Mouse (Mus musculus) thymus, adult 2 months (tissue): ENCODE measurements around the gene Tmbim6. TPM values are rescaled to one million over a fixed set of nuclear protein-coding genes. Genes with fewer than 3 reads are reported as not detected.

Source experiments
- DNase-seq: peaks from one replicate; pipeline ENCODE4 v3.0.0; 2021
- H3K27ac ChIP-seq: fragments of 200-500 bp; 2 replicates; pipeline ENCODE4 v1.5.1; 2012; ENCODE audit warnings: low read length, control low read depth; ENCODE audit not compliant: control insufficient read depth, insufficient read depth
- H3K27me3 ChIP-seq: fragments of 200-500 bp; 2 replicates; pipeline ENCODE4 v1.6.1; 2012; ENCODE audit warnings: mild to moderate bottlenecking, low read length, moderate library complexity, mixed read lengths; ENCODE audit not compliant: control insufficient read depth, insufficient read depth
- H3K36me3 ChIP-seq: fragments of 200-500 bp; 2 replicates; pipeline ENCODE4 v1.6.1; 2012; ENCODE audit warnings: mild to moderate bottlenecking, low read length, moderate library complexity; ENCODE audit not compliant: control insufficient read depth, insufficient read depth
- H3K4me1 ChIP-seq: fragments of 200-500 bp; replicated peaks from 2 replicates; pipeline ENCODE4 v1.6.1; 2012; ENCODE audit warnings: low read length; ENCODE audit not compliant: control insufficient read depth, insufficient read depth
- H3K4me3 ChIP-seq: fragments of 200-500 bp; 2 replicates; pipeline ENCODE4 v1.5.1; 2012; ENCODE audit warnings: mild to moderate bottlenecking, low read length, control low read depth, moderate library complexity; ENCODE audit not compliant: control insufficient read depth, insufficient read depth
- CTCF ChIP-seq: fragments of 200-500 bp; IDR thresholded peaks from 2 replicates; pipeline ENCODE4 v1.5.1; 2012; ENCODE audit warnings: mild to moderate bottlenecking, control low read depth, low read length, moderate library complexity, borderline replicate concordance; ENCODE audit not compliant: control insufficient read depth, poor library complexity, insufficient read depth; ENCODE audit errors: extremely low read depth
- POLR2A ChIP-seq: fragments of 200-500 bp; IDR thresholded peaks from 2 replicates; pipeline ENCODE4 v1.6.1; 2012; ENCODE audit warnings: mild to moderate bottlenecking, low read length, control low read depth, moderate library complexity; ENCODE audit not compliant: control insufficient read depth, poor library complexity, insufficient read depth; ENCODE audit errors: extremely low read depth
- WGBS: fragments of 180-500 bp; shearing (Covaris S2); methylation state at CpG from one replicate; pipeline ENCODE4 v1.1.7; 2018; 5-methylcytosine and 5-hydroxymethylcytosine counted together
- polyA plus RNA-seq: library from polyadenylated mRNA; depleted of rRNA; stranded (reverse); fragments of >200 nt; gene quantifications from 2 replicates; pipeline ENCODE4 v1.2.3, GENCODE M21; 2012

Gene Tmbim6
- polyA plus RNA-seq, 1 experiment = 818 TPM

DNA sequence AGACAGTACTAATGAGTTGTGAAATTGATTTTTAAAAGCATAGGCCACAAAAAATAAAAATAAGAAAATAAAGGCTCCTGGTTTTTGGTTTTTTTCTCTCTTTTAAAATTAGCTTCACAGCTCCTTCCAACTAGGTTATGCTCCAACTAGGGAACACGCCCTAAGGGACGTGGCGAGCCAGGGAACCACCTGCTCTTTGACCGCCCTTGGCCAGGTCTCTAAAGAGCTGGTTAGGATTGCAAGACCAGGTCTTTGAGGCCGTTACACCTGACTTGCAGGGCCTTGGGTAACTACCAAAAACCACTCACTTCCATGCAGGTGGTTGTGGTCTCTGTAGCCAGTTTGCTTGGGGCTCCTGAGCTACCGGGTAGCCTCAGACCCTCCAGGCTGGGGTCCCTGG is 707 bp upstream of the Tmbim6 start:
- no peak overlapping the region for H3K27ac ChIP-seq
- 35% methylated on average over 6 of the region's 6 CpGs for whole genome bisulfite sequencing
- TF ChIP-seq POLR2A (no peak), CTCF (no peak)
- H3K36me3 ChIP-seq = no peaks in the 10 kb centered on the region
- no peak for DNase-seq
- H3K4me1 ChIP-seq = peaks cover 23% of the 10 kb centered on the region
- H3K27me3 ChIP-seq = no peaks in the 10 kb centered on the region
- H3K4me3 ChIP-seq = no peak overlapping the region

DNA sequence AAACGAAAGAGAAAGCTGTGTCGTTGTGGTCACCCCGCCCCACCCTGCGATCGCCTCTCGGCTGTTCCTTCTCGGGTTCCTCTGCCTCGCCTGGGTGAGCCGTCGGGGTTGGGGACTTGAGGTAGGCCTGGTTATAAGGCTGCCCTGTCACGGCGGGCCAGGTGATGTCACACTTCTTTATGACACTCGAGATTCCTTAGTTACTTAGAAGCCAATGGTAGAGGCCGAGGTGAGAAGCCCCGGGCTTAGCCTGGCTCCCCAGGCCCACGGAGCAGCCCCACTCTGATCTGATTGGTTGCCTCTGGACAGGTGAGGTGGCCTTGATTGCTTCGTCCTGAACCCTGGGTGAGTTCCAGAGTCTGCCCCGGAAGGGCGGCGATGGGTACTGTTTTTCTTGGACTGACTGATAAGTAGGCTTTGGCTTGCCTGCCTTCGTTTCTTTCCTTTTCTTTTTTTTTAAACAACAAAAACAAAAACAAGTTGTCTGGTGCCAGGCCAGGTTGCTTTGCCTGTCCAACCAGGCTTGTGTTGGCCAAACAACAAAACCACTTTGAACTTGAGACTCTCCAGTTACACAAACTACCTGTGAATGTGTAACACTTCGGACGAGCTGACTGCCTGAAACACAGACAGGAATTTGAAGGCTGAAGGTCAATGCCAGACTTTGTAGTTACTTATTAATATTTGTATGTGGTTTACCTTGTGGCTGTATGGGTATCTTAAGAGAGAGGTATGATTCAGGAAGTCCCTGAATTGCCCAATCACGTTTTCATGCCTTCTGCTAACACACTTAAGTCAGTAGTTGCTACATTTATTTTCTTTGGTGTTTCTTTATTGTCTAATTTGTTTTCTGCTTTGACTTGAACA is 937 bp downstream of the Tmbim6 start:
- H3K4me1 ChIP-seq = peaks cover 20% of the 10 kb centered on the region
- no peak for DNase-seq
- 1% methylated on average over 24 of the region's 24 CpGs for WGBS
- TF ChIP-seq POLR2A = no peak
- peak overlapping the region; percentile 93 for H3K4me3 ChIP-seq
- no peaks in the 10 kb centered on the region for H3K27me3 ChIP-seq
- no peaks in the 10 kb centered on the region for H3K36me3 ChIP-seq
- H3K27ac ChIP-seq = peak overlapping the region; percentile 51

DNA sequence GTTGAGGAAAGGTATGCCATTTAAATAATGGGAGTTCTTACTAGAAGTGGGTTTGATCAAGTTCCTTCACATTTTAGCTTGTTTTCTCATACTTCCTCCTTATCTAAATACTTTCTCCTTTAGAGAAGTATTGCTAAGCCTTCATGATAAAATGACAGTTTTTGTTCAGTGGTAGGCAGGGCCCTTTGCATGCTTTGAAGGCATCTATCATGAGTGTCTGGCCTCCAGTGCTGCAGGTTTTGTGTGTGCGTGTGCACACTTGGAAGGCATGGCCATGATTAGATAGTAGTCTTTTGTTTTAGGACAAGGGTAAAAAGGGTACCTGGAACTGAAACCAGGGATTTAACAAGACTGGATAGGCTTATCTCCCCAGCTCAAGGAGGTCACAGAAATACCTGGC is 3.8 kb downstream of the Tmbim6 start:
- H3K27me3 ChIP-seq = no peaks in the 10 kb centered on the region
- H3K4me3 ChIP-seq = no peak overlapping the region
- H3K4me1 ChIP-seq = peaks cover 19% of the 10 kb centered on the region
- no peak for DNase-seq
- no peak for TF ChIP-seq POLR2A
- no peak for TF ChIP-seq CTCF
- H3K36me3 ChIP-seq = no peaks in the 10 kb centered on the region
- H3K27ac ChIP-seq = no peak overlapping the region
- WGBS = 69% methylated on average over 1 of the region's 1 CpGs

DNA sequence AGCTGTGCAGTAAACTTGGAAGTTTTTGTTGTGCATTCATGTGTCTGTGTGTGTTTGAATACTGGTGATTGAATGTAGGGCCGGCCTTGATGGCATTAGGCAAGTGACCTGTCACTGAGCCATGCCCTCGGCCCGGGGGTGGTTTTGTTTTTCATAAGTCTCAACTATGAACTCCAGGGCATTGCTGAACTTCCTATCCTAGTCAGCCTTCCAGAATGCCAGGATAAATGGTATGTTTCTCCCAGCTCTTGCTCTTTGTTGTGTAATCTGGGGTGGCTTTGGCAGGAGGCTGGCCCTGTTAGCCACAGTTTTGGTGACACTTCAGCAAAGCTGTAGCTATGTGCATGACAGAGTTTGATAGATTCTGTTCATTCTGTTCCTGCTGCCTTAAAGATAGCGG is 4.2 kb downstream of the Tmbim6 start:
- no peak for DNase-seq
- Histone ChIP-seq H3K27ac (no peak overlapping the region; the same call in 1 of the 2 replicates), H3K36me3 (peaks cover under 1% of the 10 kb centered on the region), H3K4me3 (no peak overlapping the region), H3K27me3 (no peaks in the 10 kb centered on the region), H3K4me1 (peaks cover 18% of the 10 kb centered on the region)
- WGBS = 83% methylated on average over 4 of the region's 4 CpGs
- TF ChIP-seq CTCF (no peak), POLR2A (no peak)

DNA sequence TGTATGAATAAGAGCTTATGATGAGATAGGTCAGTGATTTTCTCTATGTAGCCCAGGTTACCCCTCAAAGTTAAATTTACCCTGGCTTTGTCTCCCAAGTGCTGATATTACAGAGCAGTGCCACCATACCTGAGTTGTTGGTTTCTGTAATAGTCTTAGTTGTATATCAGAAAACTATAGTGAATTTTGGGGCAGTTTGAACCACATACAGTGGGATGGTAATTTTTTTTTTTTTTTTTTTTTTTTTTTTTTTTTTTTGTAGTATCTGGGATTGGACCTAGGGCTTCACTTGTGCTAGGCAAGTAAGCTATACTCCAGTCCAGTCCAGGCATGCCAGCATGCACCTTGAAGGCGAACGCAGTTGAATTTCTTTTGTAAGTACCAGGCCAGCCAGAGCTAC is 4.9 kb downstream of the Tmbim6 start:
- Histone ChIP-seq H3K4me3 (no peak overlapping the region), H3K4me1 (peaks cover 14% of the 10 kb centered on the region), H3K36me3 (peaks cover 8% of the 10 kb centered on the region), H3K27me3 (no peaks in the 10 kb centered on the region), H3K27ac (no peak overlapping the region)
- no peak for TF ChIP-seq CTCF
- no peak for TF ChIP-seq POLR2A
- no peak for DNase-seq
- 91% methylated on average over 2 of the region's 2 CpGs for WGBS

DNA sequence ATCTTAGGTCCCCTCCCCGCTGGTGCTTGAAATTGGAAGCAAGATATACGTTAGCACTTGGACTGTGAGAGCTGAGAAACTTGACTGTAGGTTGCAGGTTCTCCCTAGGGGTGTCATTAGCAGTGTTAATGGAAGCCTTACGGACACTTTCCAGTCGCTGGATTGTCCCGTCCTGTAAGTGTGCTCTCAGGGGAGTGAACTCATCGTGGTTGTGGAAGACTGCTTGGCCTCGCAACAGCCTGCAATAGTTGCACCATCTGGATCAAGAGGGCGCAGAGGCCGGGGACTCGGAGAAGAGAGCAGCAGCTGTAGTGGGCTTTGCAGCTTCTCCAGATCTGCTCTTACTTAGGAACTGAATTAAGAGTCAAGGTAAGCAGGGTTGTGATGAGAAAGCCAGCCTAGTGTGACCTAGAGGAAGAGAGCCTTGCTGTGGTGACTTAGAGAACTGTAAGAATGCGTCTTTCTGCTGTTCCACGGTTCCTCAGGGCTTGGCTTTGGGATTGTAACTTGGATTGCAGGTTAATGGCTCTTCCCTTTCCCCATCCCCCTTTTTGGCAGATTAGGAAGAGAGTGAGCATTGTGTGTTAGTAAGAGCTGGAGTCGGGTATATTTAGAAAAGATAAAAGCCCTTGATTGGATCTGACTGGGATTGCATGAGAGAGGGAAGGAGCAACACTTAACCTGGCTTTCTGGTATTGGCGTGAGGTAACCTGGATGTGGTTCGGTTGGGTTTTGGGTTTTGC is 7.0 kb downstream of the Tmbim6 start:
- peaks cover 28% of the 10 kb centered on the region for H3K36me3 ChIP-seq
- TF ChIP-seq CTCF = no peak
- H3K4me1 ChIP-seq = peaks cover 12% of the 10 kb centered on the region
- WGBS = 89% methylated on average over 15 of the region's 15 CpGs
- no peak overlapping the region for H3K4me3 ChIP-seq
- no peak for DNase-seq
- no peak overlapping the region for H3K27ac ChIP-seq
- no peaks in the 10 kb centered on the region for H3K27me3 ChIP-seq
